Mouse (Mus musculus) E14TG2a.4 (cell line): ENCODE results near the gene Prickle2.

Source experiments
- H3K27me3 ChIP-seq: 2 replicates; pipeline ENCODE4 v1.6.1; 2014; ENCODE audit warnings: low read length, control low read depth; ENCODE audit not compliant: insufficient read depth
- H3K36me3 ChIP-seq: 2 replicates; pipeline ENCODE4 v1.6.1; 2014; ENCODE audit warnings: low read length, control low read depth; ENCODE audit not compliant: insufficient read depth
- H3K4me1 ChIP-seq: replicated peaks from 2 replicates; pipeline ENCODE4 v1.6.1; 2014; ENCODE audit warnings: low read depth, low read length, control low read depth
- H3K4me3 ChIP-seq: replicated peaks from 2 replicates; pipeline ENCODE4 v1.5.1; 2014; ENCODE audit warnings: mild to moderate bottlenecking, low read length
- H3K9me3 ChIP-seq: 2 replicates; pipeline ENCODE4 v1.6.1; 2014; ENCODE audit warnings: low read length, control low read depth
- CTCF ChIP-seq: conservative IDR thresholded peaks from 2 replicates; pipeline ENCODE4 v1.5.1; 2014; ENCODE audit warnings: low read length
- NANOG ChIP-seq: IDR thresholded peaks from 2 replicates; pipeline ENCODE4 v1.6.1; 2014; ENCODE audit warnings: borderline replicate concordance, low read length, mixed read lengths
- POU5F1 ChIP-seq: IDR thresholded peaks from 2 replicates; pipeline ENCODE4 v1.6.1; 2014; ENCODE audit warnings: low read length, borderline replicate concordance

The Prickle2 gene

GRCm38 (mm10) chr6:92451421-92451820 is 254.5 kb downstream of the Prickle2 start:
- H3K4me1 ChIP-seq: no peaks in the 10 kb centered on the region
- TF ChIP-seq CTCF: no peak
- TF ChIP-seq POU5F1: no peak
- TF ChIP-seq NANOG: no peak
- no peaks in the 10 kb centered on the region for H3K27me3 ChIP-seq
- H3K9me3 ChIP-seq: peaks cover 5% of the 10 kb centered on the region
- no peaks in the 10 kb centered on the region for H3K36me3 ChIP-seq
- no peak overlapping the region for H3K4me3 ChIP-seq

- H3K9me3 ChIP-seq: peaks cover 5% of the 10 kb centered on the region
- TF ChIP-seq CTCF (no peak), NANOG (no peak)
- H3K36me3 ChIP-seq: no peaks in the 10 kb centered on the region
- no peaks in the 10 kb centered on the region for H3K4me1 ChIP-seq
- no peak overlapping the region for H3K4me3 ChIP-seq
- no peaks in the 10 kb centered on the region for H3K27me3 ChIP-seq
These were observed 256.0 kb downstream of the Prickle2 start for GRCm38 (mm10) chr6:92449956-92450355.

GRCm38 (mm10) chr6:92446662-92447061 is 259.3 kb downstream of the Prickle2 start:
- TF ChIP-seq CTCF (no peak), POU5F1 (no peak)
- no peaks in the 10 kb centered on the region for H3K4me1 ChIP-seq
- H3K36me3 ChIP-seq: no peaks in the 10 kb centered on the region
- H3K27me3 ChIP-seq: no peaks in the 10 kb centered on the region
- peaks cover 5% of the 10 kb centered on the region for H3K9me3 ChIP-seq
- no peak overlapping the region for H3K4me3 ChIP-seq

GRCm38 (mm10) chr6:92441205-92441604 is 264.8 kb downstream of the Prickle2 start:
- Histone ChIP-seq H3K27me3 (no peaks in the 10 kb centered on the region), H3K4me3 (no peak overlapping the region), H3K4me1 (no peaks in the 10 kb centered on the region), H3K36me3 (no peaks in the 10 kb centered on the region), H3K9me3 (no peaks in the 10 kb centered on the region)
- TF ChIP-seq CTCF: peak; percentile 70
- no peak for TF ChIP-seq NANOG
- TF ChIP-seq POU5F1: no peak

GRCm38 (mm10) chr6:92440251-92440650 is 265.7 kb downstream of the Prickle2 start:
- TF ChIP-seq POU5F1 (no peak), CTCF (no peak), NANOG (no peak)

GRCm38 (mm10) chr6:92432146-92432545 is 273.8 kb downstream of the Prickle2 start:
- H3K36me3 ChIP-seq: no peaks in the 10 kb centered on the region
- TF ChIP-seq NANOG: no peak
- no peak for TF ChIP-seq POU5F1
- no peak for TF ChIP-seq CTCF
- H3K4me1 ChIP-seq: no peaks in the 10 kb centered on the region
- no peaks in the 10 kb centered on the region for H3K27me3 ChIP-seq
- H3K4me3 ChIP-seq: no peak overlapping the region
- H3K9me3 ChIP-seq: no peaks in the 10 kb centered on the region

More at GRCm38 (mm10) chr6:92440251-92440650, 265.7 kb downstream of the Prickle2 start:
- H3K9me3 ChIP-seq: no peaks in the 10 kb centered on the region
- no peaks in the 10 kb centered on the region for H3K27me3 ChIP-seq
- H3K4me3 ChIP-seq: no peak overlapping the region
- no peaks in the 10 kb centered on the region for H3K4me1 ChIP-seq
- no peaks in the 10 kb centered on the region for H3K36me3 ChIP-seq

GRCm38 (mm10) chr6:92427406-92428171 is 278.4 kb downstream of the Prickle2 start:
- Histone ChIP-seq H3K36me3 (no peaks in the 10 kb centered on the region), H3K27me3 (no peaks in the 10 kb centered on the region), H3K9me3 (0 out of 2 replicates have a peak, but pooled peaks cover under 1% of the 10 kb centered on the region), H3K4me3 (no peak overlapping the region), H3K4me1 (no peaks in the 10 kb centered on the region)
- no peak for TF ChIP-seq CTCF
- no peak for TF ChIP-seq NANOG
- TF ChIP-seq POU5F1: no peak

- no peak for TF ChIP-seq NANOG
- no peak for TF ChIP-seq CTCF
- TF ChIP-seq POU5F1: no peak
- no peak overlapping the region for H3K4me3 ChIP-seq
- H3K36me3 ChIP-seq: no peaks in the 10 kb centered on the region
- H3K9me3 ChIP-seq: peaks cover 14% of the 10 kb centered on the region; the same call in 1 of the 2 replicates
- H3K4me1 ChIP-seq: no peaks in the 10 kb centered on the region
- no peaks in the 10 kb centered on the region for H3K27me3 ChIP-seq
These were observed 280.1 kb downstream of the Prickle2 start for GRCm38 (mm10) chr6:92425901-92426300.

- H3K4me1 ChIP-seq: no peaks in the 10 kb centered on the region
- peaks cover 14% of the 10 kb centered on the region; the same call in 1 of the 2 replicates for H3K9me3 ChIP-seq
- no peak overlapping the region for H3K4me3 ChIP-seq
- TF ChIP-seq POU5F1: no peak
- no peak for TF ChIP-seq CTCF
- TF ChIP-seq NANOG: no peak
- no peaks in the 10 kb centered on the region for H3K36me3 ChIP-seq
- H3K27me3 ChIP-seq: no peaks in the 10 kb centered on the region
These were observed 280.5 kb downstream of the Prickle2 start for GRCm38 (mm10) chr6:92425476-92425875.
